Mouse (Mus musculus) layer of hippocampus, postnatal 14 days (tissue): ENCODE data around the gene Zfp143. TPM values are rescaled to one million over a fixed set of nuclear protein-coding genes. Genes with fewer than 3 reads are reported as not detected.
"Not testable (repeated sequence)": the region's sequence is repeated elsewhere in the genome, so short reads cannot be mapped to it uniquely, and the experiment has no call there.

Experiments
- DNase-seq, 2 experiments: peaks; one replicate each; pipeline ENCODE4 v3.0.0; 2021 to 2022; ENCODE audit warnings: low spot score in 2 of 2, mixed read lengths in 1 of 2
- long read RNA-seq, 2 experiments: library from polyadenylated mRNA; stranded (forward); transcript quantifications; one replicate each; pipeline ENCODE4 v2.0.0; 2021
- total RNA-seq, 2 experiments: library from RNA; stranded (reverse); gene quantifications; 2 replicates each; pipeline ENCODE4 v1.2.3; 2021

Gene Zfp143
- total RNA-seq = 10 to 100 TPM; 10.1 to 10.9 TPM
- long read RNA-seq, experiment 1, partial matches to known transcripts = 0 of 6 reads
- long read RNA-seq, experiment 1, other reads (novel, unspliced or antisense) = 2 of 6 reads
- long read RNA-seq, experiment 2, transcript Zfp143-205 (16 exons, 2,631 nt) = major isoform, 8 of 15 reads
- long read RNA-seq, experiment 2, transcript Zfp143-201 (16 exons, 3,003 nt) = minor isoform, 5 of 15 reads
- long read RNA-seq, experiment 2, partial matches to known transcripts = 0 of 15 reads
- long read RNA-seq, experiment 2, other reads (novel, unspliced or antisense) = 2 of 15 reads

DNA sequence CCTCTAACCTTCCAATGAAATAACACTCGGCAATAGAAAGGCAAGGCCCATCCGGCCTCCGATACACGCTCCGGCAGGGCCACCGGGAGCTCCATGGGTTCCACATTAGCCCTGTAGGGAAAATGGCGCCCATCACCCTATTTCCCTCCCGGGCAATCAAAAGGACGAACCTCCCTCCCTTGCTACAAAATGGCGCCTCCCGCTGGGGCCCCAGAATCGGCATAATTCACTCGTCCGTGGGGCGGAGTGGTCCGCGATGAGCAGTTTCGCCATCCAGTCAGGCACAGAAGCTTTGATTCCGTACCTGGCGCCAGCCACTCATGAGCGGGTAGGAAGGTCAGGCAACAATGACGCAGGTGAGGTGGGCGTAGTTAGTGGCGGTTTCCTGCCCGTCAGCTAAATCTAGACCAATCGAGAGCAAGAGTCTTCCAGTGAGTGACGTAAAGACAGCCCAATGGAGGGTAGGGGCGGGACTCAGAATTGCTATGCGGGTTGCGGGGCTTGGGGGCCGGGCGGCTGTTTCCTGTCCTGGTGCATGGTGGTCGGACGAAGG is at the start of gene Zfp143:
Gene Zfp143, plus strand, starts transcription at position 19 of the 553 bp plus-strand sequence.
- DNase-seq = peak; percentile 100

DNA sequence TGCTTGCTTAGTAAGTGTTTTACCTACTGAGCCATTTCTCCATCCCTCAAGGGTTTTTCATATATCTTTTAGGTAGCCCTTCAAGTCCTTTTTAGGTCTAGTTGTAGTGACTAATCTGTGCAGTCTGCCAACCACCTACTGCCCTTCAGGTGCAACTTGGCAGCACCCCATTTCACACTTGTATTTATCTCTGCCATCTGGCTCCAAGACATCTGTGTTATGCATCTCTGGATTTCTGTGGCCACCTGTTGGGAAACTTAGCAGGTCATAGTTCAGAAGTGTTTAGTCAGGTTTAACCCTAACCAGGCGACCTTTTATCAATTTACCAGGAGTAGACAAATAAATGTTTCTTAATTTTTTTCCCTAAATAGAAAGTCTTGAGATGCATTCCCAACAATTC is 49.6 kb upstream of the Zfp143 start:
- no peak for DNase-seq

DNA sequence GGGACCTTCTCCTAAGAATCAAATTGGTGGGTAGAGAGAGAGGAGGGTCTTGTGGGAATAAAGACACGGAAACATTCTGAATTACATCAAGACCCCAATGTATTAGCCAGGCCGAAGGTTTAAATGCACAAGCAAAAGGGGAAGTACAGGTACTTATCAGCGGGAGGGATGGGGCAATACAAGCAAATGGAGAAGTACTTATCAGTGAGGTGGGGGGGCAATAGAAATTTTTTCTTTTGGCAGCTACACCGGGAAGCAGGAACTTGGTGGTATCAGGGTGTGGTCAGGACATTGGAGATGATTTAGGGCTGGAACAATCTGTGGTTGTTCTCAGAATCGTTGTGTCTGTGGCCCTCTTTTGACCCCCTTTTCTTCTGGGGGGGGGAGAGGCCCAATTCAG is 46.7 kb upstream of the Zfp143 start:
- no peak for DNase-seq

DNA sequence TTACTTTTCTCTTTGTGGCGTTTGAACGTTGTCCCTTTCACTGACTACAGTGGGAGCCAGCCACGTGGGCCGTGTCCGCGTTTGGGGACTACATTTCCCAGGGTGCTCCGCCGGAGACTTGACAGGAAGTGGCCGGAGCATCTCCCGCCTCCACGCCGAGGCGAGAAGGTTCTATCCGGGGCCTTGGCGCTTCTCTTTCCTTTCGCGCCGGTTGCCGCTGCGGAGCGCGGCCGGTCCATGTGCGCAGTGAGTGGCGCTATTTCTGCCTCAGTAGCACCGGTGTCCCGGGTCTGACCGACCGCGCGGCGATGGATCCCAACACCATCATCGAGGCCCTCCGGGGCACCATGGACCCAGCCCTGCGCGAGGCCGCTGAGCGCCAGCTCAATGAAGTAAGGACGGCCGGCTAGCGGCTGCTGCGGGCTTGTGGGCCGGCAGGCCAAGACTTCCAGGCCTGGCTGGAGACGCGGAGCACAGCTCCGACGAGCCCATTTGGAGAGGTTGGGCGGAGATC is 42.8 kb upstream of the Zfp143 start, which contains the start of gene Ipo7:
Gene Ipo7, plus strand, starts transcription at position 158 of the 514 bp plus-strand sequence.
- peak; percentile 87 to 94 for DNase-seq

DNA sequence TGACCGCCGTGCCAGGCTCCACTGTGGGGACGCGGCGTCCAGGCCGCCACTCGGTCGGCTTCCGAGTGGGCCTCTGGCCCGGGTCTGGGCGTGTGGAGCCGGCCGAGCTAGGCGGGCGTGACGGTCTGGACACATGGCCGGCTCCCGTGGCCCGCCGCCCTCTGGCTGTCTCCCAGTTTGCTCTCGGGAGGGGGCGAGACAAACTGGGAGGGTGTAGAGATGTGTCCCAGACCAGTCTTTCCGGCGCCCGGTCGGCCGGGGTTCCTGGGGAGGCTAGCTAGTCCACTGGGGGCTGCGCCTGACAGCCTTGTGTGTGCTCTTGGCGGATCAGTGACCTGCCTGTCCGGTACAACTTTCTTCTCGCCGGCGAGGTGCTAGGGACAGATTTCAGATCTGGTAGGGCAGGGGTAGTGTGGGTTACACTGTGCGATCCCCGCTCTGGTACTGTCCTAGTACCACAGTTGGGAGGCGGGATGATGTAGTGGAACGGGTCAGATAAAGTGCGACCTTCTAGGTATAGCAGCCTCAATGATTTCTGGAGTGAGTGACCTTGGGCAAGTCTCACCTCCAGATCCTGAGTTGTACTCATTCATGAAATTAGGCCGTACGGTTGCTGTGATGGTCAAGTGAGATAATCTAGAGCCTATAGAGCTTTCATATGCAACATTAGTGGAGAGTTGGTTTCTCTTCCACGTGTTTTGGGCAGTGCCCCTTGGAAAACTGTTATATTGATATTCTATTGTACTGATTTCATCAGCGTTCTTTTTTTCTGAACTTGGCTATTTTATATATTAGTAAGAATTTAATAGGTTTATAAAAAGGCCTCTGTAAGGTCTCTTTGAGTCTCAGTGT is 42.2 kb upstream of the Zfp143 start:
- DNase-seq = peak; percentile 24 to 53

DNA sequence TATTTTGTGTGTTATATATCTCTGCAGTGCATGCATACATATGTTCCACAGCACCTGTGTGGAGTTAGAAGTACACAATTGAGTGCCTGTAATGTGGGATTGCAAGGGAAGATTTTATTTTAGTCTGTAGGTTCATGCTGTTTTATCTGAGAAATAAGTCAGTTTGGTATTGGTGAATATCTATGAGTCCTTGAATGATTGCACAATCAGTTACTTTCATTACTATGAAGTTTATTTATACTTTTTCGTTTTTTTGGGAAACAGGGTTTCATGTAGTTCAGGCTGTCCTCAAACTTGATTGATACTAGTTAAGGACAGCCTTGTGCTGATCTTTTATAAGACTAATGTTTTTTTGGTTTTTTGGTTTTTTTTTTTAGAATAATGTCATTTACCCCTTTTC is 37.5 kb upstream of the Zfp143 start:
- DNase-seq = no peak

DNA sequence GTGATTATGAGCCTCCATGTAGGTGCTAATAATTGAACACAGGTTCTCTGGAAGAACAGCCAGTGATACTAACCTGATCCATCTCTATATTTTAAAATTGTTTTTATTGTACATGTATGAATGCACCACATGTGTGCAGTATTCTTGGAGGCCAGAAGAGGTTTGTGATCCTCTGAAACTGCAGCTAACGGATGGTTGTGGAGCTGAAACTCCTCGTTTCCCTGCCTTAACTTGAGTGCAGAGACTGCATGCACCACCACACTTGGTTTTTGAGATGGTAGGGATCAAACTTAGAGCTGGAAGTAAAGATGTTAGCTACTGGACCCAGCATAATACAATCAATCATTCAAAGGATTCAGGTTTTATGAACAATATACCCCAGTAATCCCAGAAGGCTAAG is 34.4 kb upstream of the Zfp143 start:
- DNase-seq = no peak

DNA sequence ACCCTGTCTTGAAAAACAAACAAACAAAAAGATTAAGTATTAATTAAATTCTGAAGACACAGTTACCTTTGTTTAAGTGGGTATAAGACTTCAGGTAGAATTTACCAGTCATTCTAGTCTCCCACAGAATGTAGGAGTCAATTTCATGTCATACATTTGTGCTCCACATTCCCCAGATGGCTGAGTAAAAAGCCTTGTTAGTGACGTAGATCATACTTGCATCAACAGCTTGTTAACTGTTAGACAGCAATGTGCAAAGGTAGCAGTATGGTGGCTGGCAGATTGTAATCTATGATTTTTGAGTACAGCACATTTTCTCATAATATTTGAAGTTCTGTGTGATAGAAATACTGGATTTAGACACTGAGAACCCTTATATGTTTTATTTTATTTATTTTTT is 32.2 kb upstream of the Zfp143 start:
- peak in 1 of 2 experiments; percentile 44 for DNase-seq

DNA sequence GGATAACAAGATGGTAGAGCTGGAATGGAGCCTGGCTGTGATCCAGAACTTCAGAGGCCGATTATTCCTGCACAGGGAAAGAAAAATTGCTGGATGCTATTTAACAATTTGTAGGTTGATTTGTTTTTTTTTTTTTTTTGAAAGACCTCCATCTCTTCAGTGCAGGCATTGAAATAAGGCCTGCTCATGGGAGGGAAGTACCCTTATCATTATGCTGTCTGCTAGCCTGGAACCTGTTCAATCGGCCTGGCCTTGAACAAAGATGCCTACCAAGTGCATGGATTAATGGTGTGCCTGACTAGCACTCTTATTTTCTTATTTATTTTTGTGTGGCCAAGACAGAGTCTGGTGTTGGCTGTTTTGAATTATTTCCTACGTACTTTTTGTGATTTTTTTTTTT is 30.7 kb upstream of the Zfp143 start:
- no peak for DNase-seq

DNA sequence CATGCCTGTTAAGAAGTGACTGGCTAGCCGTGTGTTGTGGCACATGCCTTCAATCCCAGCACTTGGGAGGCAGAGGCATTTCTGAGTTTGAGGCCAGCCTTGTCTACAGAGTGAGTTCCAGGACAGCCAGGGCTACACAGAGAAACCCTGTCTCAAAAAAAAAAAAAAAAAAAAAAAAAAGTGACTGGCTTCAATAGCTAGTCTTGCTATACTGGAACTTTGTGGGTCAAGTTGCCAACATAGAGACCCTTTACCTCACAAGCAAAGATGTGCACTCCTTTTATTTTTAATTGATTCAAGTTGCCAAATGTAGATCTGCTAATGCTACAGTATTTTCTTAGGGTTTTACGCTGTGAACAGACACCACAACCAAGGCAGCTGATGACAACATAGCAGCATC is 3.3 kb upstream of the Zfp143 start:
- DNase-seq = not testable (repeated sequence)

DNA sequence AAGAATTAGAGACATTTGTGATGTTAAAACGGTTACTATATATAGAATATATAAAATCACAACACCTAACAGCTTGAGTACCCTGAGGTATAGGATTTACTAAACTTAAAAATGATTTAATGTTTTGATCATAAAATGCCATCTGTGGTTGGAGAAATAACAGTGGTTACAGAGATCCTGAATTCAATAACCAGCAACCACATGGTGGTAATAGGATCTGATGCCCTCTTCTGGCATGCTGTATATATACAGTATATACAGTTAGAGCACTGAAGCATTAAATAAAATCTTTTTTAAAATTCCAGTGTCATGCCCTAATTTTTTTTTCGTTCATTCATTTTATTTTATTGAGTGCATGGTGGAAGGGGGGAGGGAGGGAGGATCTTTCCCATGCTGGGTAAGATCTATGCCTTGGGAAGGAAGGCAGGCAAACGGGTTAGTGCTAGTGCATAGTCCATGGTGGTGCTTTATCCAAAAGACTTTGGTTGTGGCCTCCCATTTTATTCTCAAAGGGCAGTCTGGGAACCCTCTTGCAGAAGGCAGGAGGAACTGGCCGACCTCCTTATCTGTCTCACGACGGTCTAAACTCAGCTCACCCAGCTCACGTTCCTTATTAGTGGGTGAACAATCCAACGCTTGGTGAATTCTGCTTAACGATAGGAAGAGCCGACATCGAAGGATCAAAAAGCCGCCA is 1.8 kb upstream of the Zfp143 start:
- peak in 1 of 2 experiments; percentile 24 for DNase-seq

DNA sequence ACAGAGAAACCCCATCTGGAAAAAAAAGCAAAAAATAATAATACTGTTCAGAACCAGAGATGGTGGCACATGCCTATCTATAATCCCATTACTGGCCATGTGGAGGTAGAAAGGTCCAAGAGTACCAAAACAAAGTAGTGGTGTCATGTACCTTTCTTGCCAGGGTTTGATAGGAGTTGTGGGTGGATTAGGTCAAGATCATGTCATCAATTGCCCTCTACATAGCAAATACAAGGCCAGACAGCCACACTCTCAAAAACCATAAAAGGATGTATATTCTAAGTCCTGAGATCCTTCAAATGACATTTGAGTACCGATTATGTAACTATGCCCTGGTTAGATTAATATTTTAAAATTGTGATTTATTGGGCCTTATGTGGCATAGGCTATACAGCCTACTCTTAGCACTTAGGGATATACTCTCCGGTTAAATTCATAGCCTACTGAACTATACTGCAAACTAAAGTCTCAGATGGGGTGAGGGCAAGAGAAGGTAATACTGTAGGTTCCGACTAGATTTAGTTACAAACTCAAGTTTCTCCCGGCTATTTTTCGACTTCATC is 830 bp upstream of the Zfp143 start:
- peak in 1 of 2 experiments; percentile 36 for DNase-seq

DNA sequence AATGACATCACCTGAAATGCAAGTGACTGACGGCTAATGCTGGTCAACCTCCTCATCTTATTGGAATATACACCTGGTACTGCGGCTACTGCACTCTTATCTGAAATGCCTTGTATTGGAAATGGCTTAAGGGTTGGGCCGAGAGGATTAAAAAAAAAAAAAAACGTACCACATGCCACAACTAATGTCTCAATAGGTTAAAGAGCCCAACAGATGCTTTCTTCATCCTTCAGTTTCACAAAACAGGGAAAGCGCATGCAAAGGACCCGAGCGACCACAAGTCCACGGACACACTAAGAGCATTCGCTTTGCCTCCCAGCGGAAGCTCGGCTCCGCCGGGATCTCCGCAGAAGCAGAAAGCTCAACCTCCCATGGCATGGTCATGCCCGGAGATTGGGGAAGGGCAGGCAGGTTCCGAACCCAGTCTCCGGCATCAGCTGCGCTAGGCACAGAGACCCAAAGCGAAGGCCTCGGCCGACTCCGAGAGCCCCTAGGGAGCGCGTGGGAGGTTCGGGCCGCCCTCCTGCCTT is 283 bp upstream of the Zfp143 start:
- no peak for DNase-seq

DNA sequence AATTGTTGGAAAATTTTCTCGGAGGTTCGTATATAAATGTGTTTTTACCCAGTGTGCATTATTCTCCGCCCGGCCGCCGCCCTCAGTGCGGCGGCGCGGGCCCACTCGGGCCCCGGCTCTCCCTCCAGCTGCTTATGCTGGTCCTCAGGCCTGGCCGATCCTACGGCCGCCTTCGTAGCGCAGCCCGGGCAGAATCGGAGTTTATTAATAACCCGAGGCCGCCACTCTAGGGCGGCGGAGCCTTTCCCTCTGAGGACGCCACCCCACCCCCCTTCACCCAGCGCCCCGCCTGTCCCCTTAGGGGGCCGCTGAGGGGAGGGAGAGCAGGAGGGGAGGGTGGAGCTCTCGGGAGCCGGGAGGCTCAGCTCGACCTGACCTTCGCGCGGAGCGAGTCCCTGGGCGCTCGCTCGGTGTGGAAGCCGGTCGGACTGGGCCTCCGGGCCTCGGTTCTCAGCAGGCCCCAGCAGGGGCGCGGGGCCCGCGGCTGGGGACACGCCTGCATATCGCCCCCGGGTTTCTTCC is 796 bp downstream of the Zfp143 start:
- DNase-seq = peak; percentile 78 to 84

DNA sequence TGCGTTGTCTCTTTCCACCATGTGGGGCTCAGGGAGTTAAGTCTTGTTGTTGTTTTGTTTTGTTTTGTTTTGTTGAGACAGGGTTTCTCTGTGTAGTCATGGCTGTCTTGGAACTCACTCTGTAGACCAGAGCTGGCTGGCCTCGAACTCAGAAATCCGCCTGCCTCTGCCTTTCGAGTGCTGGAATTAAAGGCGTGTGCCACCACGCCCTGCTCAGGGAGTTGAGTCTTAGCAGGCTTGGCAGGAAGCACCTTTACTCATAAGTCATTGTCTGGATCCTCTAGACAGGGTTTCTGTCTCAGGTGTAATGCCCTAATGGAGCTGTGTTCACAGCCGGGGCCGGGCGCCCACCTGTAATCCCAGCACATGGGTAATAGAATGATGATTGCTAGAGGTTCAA is 2.7 kb downstream of the Zfp143 start:
- DNase-seq = no peak

DNA sequence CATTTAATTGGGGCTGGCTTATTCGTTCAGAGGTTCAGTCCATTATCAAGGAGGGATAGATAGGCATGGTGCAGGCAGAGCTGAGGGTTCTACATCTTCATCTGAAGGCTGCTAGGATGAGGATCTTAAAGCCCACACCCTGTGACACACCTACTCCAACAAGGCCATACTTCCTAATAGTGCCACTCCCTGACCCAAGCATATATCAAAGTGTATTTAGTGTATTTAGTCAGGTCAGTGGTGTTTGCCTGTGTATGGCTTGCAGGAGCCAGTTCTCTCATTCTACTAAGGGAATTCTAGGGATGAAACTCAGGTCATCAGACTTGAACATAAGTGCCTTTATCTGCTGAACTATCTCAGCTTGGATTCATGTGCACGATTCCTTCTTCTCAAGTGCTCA is 8.1 kb downstream of the Zfp143 start:
- no peak for DNase-seq

DNA sequence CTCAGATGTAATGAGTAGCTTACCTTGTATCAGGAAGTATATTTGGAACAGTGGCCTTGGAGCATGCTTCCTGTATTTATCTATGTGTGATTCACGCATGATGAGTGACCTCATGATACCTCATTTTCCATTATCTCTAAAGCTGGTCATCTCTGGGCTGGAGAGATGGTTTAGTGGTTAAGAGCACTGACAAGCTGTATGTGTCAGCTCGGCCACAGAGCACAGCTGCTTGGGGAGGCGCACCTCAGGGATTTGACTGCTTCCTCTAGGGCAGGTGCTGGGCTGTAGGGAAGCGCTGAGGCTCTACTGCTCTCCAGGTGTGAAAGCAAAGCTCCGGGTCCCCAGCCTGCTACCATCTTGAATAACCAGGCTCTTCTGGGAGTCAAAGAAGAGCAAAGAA is 17.2 kb downstream of the Zfp143 start:
- no peak for DNase-seq

DNA sequence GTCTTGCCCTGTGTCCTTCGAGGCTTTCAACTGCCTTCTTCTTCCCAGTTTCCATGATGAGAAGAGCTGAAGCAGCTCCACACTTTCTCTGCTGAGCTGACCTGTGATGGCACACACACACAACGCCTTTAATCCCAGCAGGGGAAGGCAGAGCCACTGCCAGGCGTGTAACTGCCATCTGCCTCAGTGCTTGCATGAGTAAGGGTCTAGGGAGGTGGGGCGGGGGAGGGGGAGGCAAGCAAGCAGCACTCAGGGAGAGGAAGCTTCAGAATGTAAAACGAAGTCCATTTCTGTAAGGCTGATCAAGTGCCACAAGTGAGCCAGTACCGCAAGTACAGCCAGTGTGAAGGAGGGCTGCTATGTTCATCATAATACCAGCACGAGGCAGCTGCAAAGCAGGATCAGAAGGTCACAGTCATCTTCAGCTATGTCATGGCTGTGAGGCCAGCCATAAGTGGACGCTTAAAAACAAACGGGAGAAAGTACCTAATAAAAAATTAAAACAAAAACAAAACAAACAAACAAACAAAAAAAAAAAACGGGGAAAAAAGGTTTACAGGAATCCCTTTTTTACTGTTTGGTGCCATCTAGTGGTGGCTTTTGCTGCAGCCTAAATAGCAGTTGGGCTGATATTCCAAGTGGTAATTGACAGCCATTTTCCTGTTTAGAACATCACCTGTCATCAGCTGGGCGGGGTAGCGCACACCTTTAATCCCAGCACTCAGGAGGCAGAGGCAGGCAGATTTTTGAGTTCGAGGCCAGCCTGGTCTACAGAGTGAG is 22.6 kb downstream of the Zfp143 start:
- DNase-seq = peak; percentile 41 to 75

DNA sequence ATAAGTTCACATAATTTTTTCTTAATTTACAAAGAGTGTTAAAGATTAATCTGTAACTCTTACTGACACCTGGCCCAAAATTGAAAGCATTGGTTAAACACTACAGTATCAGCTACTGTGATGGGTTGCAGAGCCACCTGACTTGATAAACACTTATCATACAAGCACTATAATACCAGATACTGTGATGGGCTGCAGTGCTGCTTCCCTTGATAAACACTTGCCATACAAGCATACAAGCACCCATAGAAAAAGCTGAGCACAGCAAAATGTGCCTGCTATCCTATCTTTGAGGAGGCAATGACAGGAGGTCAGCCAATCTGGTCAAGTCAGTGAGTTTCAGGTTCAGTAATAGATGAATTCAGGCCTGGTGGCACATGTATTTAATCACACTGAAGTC is 24.2 kb downstream of the Zfp143 start:
- no peak for DNase-seq

DNA sequence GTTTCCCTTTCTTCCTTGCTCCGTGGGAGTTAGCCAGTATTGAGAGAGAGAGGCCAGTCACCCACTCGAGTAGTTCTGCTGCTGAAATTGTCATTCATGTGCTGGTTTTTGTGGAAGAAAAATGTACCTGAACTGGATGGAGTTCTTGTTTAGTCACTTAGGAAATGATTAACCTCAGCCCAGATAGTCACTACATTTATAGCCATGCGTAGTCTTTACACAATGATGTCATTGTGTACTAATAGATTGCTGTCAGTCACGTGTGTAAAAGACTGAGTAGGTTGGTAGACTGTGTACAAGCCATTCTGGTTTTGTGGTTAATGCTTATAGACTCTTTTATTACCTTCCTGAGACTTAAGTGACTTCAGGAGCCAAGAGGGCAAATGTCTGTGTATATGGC is 26.9 kb downstream of the Zfp143 start:
- no peak for DNase-seq
